Comparison of ENCODE assay signal across 27 mouse cellular contexts in genomic region chr4:68114502-68114901, GRCm38 (mm10).
"Had no signal": no experiment of that assay in that cellular context is flagged by ENCODE, and none has a peak within 500 bp of the region (broad histone marks: within the 10 kb centered on the region; RNA-seq: fewer than 3 reads in every experiment).

No protein-coding gene starts in this region.

- ATAC-seq: hindbrain, postnatal 0 days; intestine, embryonic 16.5 days had no signal

- H3K4me1 ChIP-seq: heart, embryonic 13.5 days; heart, embryonic 15.5 days; hindbrain, embryonic 13.5 days; hindbrain, embryonic 15.5 days; kidney, embryonic 15.5 days; limb, embryonic 10.5 days; limb, embryonic 12.5 days; liver, embryonic 13.5 days had no signal

- DNase-seq: gastrocnemius, postnatal 14 days; gastrocnemius, postnatal 36 days; heart, adult 11 months; heart, adult 2 months; heart, postnatal 14 days; heart, postnatal 36 days; kidney, adult 11 months; kidney, adult 2 months; kidney, adult 9 months; kidney, postnatal 14 days; kidney, postnatal 36 days; layer of hippocampus, adult 9-11 months; liver; liver, embryonic 13.5 days had no signal

- H3K27ac ChIP-seq: heart, adult 2 months; heart, embryonic 13.5 days; heart, embryonic 15.5 days; hindbrain, embryonic 13.5 days; hindbrain, embryonic 15.5 days; hindbrain, postnatal 0 days; kidney, embryonic 15.5 days; kidney, postnatal 0 days; left cerebral cortex, adult 2 months; limb, embryonic 10.5 days; limb, embryonic 12.5 days; liver, embryonic 13.5 days had no signal

- H3K9me3 ChIP-seq: heart, embryonic 15.5 days; hindbrain, embryonic 13.5 days; hindbrain, embryonic 15.5 days; limb, embryonic 12.5 days had no signal

- H3K9ac ChIP-seq: heart, embryonic 13.5 days; heart, embryonic 15.5 days; hindbrain, embryonic 13.5 days; hindbrain, embryonic 15.5 days; kidney, embryonic 15.5 days; limb, embryonic 12.5 days; liver, embryonic 13.5 days had no signal

- H3K27me3 ChIP-seq: heart, embryonic 13.5 days; heart, embryonic 15.5 days; hindbrain, embryonic 13.5 days; hindbrain, embryonic 15.5 days; kidney, embryonic 15.5 days; limb, embryonic 12.5 days; liver, embryonic 13.5 days had no signal

- H3K36me3 ChIP-seq: heart, embryonic 13.5 days; heart, embryonic 15.5 days; hindbrain, embryonic 13.5 days; hindbrain, embryonic 15.5 days; kidney, embryonic 15.5 days; limb, embryonic 10.5 days; limb, embryonic 12.5 days; liver, embryonic 13.5 days had no signal

- H3K4me3 ChIP-seq: heart, adult 2 months; heart, embryonic 13.5 days; heart, embryonic 15.5 days; hindbrain, embryonic 13.5 days; hindbrain, embryonic 15.5 days; kidney, embryonic 15.5 days; left cerebral cortex, adult 2 months; limb, embryonic 10.5 days; limb, embryonic 12.5 days; liver, embryonic 13.5 days had no signal

- H3K4me2 ChIP-seq: heart, embryonic 11.5 days; heart, embryonic 13.5 days; heart, embryonic 15.5 days; hindbrain, embryonic 13.5 days; hindbrain, embryonic 15.5 days; kidney, embryonic 15.5 days; limb, embryonic 12.5 days; liver, embryonic 11.5 days; liver, embryonic 13.5 days had no signal
